Mouse (Mus musculus): Measurements from ENCODE around the gene Reep1.
A peak's percentile ranks its signal among the peaks of the same experiment; 100 is the strongest.
"Not testable (repeated sequence)": the region's sequence is repeated elsewhere in the genome, so short reads cannot be mapped to it uniquely, and the experiment has no call there.

Reep1 gene

GRCm38 (mm10) chr6:71839815-71840214 lies 132.5 kb downstream of the Reep1 start:
- Histone ChIP-seq H3K9me3 (ENCODE audit: low read length) (no peaks in the 10 kb centered on the region), H3K4me3 (replicated peaks; ENCODE audit: low read length) (no peak overlapping the region), H3K27me3 (ENCODE audit: insufficient read depth, low read length) (no peaks in the 10 kb centered on the region), H3K36me3 (ENCODE audit: insufficient read depth, low read length) (peaks cover 48% of the 10 kb centered on the region), H3K4me1 (replicated peaks; ENCODE audit: low read depth, low read length) (peaks cover 78% of the 10 kb centered on the region)
- TF ChIP-seq POU5F1 (IDR thresholded peaks at IDR 0.05; ENCODE audit: borderline replicate concordance, low read length) (no peak), NANOG (IDR thresholded peaks at IDR 0.05; ENCODE audit: borderline replicate concordance, low read length) (peak; percentile 59; the same call in 1 of the 2 replicates), CTCF (conservative IDR thresholded peaks at IDR 0.05; ENCODE audit: low read length) (no peak)

- Histone ChIP-seq H3K36me3 (ENCODE audit: insufficient read depth, low read length) (peaks cover 49% of the 10 kb centered on the region), H3K4me1 (replicated peaks; ENCODE audit: low read depth, low read length) (peaks cover 71% of the 10 kb centered on the region), H3K4me3 (replicated peaks; ENCODE audit: low read length) (no peak overlapping the region), H3K9me3 (ENCODE audit: low read length) (no peaks in the 10 kb centered on the region), H3K27me3 (ENCODE audit: insufficient read depth, low read length) (no peaks in the 10 kb centered on the region)
- TF ChIP-seq POU5F1 (IDR thresholded peaks at IDR 0.05; ENCODE audit: borderline replicate concordance, low read length) (no peak), CTCF (conservative IDR thresholded peaks at IDR 0.05; ENCODE audit: low read length) (no peak), NANOG (IDR thresholded peaks at IDR 0.05; ENCODE audit: borderline replicate concordance, low read length) (no peak)
Measured at GRCm38 (mm10) chr6:71840597-71841290, 133.4 kb downstream of the Reep1 start.

- not testable (repeated sequence) for H3K4me3 ChIP-seq (replicated peaks; ENCODE audit: low read length); H3K9me3 ChIP-seq (ENCODE audit: low read length); H3K27me3 ChIP-seq (ENCODE audit: insufficient read depth, low read length)
- H3K4me1 ChIP-seq (replicated peaks; ENCODE audit: low read depth, low read length) = peaks cover 11% of the 10 kb centered on the region
- H3K36me3 ChIP-seq (ENCODE audit: insufficient read depth, low read length) = peaks cover 96% of the 10 kb centered on the region
Measured at GRCm38 (mm10) chr6:71846906-71847305, 139.5 kb downstream of the Reep1 start.

All from E14TG2a.4 (cell line).